Mouse (Mus musculus): ENCODE data around the gene Rnf34. TPM values are rescaled to one million over a fixed set of nuclear protein-coding genes. Genes with fewer than 3 reads are reported as not detected.

Gene Rnf34
- 10 to 100 TPM; 19.5 to 28.2 (median 20.1) TPM for total RNA-seq (2022)

DNA sequence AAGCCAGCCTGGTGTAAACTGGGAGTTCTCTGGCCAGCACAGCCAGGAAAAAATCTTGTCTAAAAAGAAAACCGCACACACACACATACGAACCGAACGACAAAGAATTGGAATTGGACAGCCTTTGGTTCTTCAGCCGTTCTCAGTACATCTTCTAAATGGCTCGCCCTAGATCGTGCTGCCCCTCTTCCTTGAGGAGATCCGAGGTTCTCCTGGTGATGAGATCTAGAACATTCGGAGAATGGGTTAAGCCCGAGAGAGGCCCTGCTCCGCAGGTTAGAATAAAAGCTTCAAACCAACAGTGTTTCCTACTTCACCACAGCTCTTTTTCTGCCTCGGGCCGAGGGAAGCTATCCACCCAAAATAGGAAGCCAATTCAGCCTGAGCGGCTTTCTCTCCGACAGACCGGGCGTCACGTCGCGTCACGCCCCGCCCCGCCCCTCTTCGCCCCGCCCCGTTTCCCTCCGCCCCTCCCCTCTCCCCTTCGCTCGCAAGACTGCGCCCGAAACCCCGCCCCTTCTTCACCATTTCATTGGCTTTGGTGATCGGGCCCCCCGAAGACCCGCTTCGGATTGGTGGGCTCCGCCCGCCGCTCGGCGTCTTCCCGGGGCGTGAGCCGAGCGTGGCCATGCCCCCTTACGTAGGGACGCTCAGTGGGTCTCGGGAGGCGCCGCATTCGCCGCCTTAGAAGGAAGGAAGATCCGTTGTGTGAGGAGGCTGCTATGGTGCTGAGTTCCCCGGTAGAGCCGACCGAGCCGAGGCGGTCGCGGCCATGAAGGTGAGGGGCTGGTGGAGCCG, at the start of gene Rnf34:
Gene Rnf34 (plus strand): TSS at position 528 of the 798 bp plus-strand sequence.
- peak; percentile 94 to 97 for DNase-seq (ENCODE audit: low spot score in 2 of 2)

DNA sequence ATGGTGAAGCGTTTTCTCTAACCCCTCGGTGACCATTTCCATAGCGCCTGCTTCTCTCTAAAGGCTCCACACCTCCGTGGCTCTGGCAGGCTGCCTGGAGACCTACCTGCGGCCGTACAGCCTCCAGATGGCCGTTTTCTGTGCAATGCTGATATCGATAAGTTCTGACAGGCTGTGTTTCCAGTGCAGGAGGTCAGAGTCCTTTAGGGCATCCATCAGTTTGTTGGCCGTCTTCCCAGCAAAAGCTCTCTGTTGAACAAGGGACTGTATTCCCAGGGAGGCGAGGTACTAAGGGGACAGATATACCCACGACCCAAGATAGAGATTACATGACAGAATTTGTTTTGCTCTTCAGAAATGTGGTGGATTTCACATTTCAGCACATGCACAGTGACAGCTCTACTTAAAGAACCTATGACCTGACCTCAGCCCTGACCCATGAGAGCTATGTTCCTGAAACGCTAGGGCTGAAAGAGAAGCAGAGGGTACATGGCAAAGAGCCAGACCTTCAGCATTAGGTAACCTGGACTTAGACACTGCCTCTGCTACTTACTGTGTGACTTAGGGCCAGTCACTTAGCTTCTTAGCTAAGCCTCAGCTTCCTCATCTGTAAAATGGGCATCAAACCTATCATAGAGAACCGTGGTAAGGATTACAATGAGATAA, 49.4 kb upstream of the Rnf34 start:
- no peak for DNase-seq (ENCODE audit: low spot score in 2 of 2)

DNA sequence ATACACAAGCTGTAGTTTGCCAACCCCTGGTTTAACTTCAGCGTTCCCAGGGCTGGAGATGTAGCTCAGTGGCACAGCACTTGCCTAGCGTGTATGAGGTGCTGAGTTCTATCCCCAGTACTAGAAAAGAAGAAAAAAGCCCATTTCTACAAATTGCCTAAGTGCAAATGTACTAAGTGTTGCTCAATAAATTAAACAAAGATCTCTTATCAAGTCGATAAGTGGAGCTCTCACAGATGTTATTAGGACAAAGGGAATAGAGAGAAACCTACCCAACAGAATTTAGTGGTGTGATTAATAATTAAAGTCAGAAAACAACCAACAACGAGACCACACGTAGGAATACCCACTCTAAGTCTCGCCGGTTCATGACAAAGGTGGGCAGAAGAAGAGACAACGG, 48.2 kb upstream of the Rnf34 start:
- DNase-seq (ENCODE audit: low spot score in 2 of 2) = no peak

DNA sequence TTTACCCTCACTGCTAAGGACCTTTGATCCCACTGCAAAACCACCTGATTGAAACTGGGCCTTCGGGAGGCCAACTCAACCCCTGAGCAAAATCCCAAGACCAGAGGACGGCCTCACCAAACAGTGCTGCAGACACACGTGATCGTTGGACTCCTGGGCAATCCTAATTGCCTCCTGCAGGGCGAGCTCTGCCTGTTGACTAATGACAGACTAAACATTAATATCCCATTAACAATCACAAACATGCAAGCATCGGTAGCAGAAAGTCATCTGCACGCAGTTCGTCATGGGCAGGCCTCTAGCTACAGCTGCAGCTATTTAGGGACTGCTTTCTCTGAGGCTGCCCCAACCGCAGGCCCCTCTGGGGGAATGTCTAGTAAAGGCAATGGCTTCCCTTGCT, 47.1 kb upstream of the Rnf34 start:
- DNase-seq (ENCODE audit: low spot score in 2 of 2) = no peak

DNA sequence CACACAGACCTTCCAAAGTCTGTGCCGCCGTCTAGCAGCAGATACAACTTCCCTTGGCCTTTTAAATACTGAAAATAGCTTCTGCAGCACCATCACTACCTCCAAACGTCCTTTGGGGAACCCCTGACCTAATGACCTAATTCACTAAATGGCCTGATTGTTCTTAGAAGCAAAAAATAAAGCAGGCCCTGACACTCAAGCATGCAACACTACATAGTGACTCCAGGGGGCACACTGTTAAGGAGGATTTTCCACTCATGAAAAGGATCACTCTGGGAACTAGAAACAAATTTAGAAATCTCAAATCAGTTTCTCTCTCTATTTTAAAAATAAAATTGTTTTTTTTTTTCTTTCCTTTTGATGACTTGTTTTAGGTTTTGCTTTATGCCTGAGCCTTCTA, 44.3 kb upstream of the Rnf34 start:
- DNase-seq (ENCODE audit: low spot score in 2 of 2) = no peak

DNA sequence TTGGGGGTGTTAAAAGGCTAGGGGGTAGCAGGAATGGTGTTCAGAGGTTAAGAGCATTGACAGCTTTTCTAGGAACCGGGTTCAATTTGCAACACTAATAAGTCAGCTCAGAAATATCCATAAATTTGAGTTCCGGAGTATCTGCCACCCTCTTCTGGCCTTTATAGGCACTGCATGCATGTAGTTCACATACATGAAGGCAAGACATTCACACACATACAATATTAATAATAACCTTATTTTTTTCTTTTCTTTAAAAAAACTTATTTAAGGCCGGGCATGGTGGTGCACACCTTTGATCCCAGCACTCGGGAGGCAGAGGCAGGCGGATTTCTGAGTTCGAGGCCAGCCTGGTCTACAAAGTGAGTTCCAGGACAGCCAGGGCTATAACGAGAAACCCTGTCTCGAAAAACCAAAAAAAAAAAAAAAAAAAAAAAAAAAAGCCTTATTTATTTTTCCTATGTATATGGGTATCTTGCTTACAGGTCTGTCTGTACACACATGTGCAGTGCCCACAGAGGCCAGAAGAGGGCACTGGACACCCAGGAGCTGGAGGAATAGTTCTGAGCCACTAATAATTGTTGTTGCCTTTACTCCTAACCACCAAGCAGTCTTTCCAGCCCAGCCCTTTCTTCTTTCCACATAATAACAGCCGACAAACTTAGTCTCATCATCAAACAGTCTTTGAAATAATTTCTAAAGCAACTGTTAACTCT, 38.3 kb upstream of the Rnf34 start:
- peak; percentile 49 to 51 for DNase-seq (ENCODE audit: low spot score in 2 of 2)

DNA sequence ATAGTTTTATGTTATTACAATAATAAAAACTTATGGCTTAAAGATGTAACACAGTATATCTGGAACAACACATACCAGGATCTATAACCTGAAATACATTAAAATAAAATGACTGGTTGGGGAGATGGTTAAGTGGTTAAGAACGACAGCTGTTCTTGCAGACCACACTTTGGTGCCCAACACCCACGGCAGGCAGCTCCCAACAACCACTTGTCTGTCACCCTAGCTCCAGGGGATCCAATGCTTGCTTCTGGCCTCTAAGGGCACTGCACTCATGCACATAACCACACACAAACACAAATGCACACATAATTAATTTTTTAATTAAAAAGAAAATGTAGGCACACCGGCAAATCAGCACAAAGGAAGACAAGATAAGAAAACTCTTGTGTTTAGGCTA, 37.1 kb upstream of the Rnf34 start:
- DNase-seq (ENCODE audit: low spot score in 2 of 2) = no peak

DNA sequence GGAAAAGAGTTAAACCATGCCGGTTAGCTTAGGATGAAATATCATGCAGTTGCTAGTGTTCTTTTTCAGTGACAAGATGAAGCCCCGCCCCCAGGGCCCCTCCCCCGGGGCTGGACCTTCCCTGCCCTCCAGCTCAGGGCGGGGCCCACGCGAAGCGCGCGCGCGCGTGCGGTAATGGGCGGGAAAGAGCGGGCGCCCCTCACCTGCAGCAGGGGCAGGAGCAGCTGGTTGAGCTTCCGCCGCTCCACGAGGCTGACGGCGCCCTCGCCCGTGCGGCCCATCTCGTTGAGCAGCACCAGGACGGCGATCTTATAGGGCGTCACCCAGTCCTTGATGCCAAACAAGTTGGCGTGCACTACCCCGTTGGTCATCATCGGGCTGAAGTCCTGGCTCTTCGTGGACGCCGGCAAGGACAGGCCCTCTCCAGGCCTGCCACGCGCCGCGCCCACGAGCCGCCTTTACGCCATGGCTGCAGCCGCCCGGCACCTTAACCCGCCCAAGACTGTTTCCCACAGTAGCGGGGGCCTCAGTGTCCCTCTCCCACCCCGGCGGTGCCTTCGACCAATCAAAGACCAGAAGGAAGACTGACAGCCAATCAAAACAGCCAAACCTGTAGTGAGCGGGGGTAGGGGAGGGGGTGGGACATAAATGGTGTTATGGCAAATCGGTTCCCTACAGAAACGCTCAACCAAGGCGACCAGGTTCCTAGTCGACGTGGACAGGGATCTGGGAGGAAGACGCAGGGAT, 28.9 kb upstream of the Rnf34 start, which contains the start of gene Anapc5:
Gene Anapc5 (minus strand): TSS at position 563 of the 747 bp plus-strand sequence.
- peak; percentile 91 to 92 for DNase-seq (ENCODE audit: low spot score in 2 of 2)

DNA sequence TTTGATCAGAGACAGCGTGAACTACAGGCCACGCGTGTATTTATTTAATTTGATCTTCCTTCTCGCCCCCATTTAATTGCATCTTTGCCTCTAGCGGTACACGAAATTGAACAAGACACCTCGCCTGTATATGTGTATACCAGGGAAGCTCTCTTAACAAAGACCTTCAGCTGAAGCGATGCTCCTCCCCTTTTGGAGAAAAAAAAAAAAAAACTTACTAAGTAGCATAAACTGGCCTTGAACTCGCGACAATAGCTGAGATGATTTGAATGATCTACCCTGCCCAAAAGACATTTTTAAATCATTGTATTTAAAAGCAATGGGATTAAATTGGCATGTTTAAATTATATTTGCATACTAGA, 28.3 kb upstream of the Rnf34 start:
- no peak for DNase-seq (ENCODE audit: low spot score in 2 of 2)

DNA sequence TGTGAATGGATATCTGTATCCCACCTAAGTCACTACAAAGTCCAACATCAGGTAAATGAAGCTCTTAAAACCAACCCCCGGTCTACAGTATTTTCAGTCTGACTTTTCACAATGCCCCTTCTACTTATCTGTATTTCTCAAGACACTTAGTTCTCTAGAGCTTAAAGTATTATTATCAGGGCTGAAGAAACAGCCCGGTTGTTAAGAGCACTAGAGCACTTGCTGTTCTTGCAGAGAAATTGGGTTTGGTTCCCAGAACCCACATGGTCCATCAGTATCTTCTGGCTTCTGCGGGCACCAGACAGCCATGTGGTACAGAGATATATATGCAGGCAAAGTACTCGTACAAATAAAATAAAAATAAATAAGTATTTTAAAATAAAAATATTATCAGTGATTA, 27.4 kb upstream of the Rnf34 start:
- no peak for DNase-seq (ENCODE audit: low spot score in 2 of 2)

DNA sequence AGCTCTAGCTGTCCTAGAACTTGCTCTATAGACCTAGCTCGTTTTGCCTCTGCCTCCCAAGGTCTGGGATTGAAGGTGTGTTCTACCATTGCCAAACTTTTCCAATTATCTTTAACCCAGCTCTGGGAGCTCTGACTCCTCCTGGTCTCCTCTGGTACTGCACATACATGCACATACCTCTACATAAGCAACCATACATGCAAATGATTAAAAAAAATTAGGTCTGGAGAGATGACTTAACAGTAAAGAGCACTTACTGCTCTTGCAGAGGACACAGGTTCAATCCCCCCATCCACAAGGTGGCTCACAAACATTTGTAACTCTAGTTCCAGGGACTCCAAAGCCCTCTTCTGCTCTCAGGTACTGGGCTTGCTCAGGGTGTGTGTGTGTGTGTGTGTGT, 25.9 kb upstream of the Rnf34 start:
- no peak for DNase-seq (ENCODE audit: low spot score in 2 of 2)

DNA sequence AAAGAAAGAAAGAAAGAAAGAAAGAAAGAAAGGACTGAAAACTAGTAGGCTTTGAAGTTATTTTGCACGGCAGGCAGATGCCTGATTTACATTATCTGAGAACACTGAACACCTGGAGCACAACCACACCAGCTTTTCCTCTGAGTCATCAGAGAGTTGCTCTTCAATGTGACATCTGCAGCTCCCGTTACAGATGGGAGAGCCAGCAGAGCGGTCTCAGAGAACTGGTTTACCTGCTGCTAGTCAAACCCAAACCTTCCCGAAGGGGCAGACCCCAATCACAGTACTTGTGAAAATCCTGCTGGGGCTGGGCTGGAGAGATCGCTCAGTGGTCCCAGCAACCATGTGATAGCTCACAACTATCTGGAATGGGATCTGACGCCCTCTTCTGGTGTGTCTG, 25.4 kb upstream of the Rnf34 start:
- no peak for DNase-seq (ENCODE audit: low spot score in 2 of 2)

DNA sequence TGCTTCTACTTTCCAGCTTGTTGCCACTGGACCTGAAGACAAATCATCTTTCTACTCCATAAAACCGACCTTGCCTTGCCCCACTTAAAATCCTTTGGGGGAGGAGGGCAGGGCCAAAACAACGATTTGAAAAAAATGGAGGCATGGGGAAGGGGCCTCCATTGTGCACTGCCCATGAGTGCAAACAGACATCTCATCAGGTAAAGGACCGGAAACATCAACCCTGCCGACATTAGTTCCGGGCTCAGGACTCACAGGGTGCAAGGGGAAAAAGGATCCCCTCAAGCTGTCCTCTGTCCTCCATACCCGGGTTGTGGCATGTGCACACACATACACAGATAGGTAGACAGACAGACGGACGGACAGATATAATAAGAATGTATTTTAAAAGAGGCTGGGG, 24.7 kb upstream of the Rnf34 start:
- no peak for DNase-seq (ENCODE audit: low spot score in 2 of 2)

DNA sequence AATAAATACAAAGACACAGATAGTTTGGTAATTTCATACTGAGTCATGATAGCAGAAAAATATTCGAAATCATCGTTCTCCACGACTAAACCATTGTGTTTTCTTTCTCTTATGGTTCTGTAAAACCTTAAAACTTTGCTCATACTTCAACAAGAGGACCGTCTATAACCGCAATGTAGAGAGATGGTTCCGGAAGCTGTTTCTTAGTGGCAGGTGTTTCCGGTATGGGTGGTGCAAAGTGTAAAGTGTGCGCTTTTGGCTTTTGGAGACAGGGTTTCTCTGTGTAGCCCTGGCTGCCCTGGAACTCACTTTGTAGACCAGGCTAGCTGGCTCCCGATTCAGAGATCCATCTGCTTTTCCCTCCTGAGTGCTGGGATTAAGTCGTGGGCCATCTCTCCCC, 17.3 kb upstream of the Rnf34 start:
- no peak for DNase-seq (ENCODE audit: low spot score in 2 of 2)

DNA sequence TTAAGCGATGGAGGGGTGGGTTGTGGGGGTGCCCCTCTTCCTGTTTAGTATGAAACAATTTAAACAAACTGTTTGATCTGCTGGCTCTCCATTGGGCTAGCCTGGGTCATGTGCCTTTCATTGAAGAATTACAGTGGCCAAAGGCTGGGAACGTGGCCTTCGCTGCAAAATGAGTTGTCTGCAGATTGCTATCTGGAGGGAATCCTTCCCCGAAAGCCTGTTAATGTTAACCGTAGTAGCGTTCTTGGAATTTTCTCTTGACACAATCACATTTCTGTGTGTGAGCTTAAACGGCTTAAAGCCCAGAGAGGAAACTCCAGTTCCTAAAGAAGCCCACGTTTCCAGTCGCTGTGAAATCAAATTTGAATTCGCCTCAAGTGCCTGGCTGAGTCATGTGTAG, 16.9 kb upstream of the Rnf34 start:
- DNase-seq (ENCODE audit: low spot score in 2 of 2) = no peak

DNA sequence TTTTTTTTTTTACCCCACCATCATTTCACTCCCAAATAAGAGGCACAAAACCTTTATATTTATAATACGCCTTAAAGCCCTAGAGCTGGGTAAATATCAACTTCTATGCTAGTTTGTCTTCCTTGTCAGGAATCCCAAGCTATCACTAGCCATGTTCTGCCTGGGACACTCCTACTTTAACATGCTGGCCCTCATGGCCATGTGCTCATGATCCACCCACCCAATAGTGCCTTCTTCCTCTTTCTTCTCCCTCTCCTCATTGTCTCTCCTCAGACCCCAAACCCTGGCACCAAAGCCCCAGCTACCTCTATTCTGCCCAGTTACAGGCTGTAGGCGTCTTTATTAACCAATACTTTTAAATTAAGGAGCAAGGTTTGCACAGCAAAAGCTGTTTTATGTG, 8.7 kb upstream of the Rnf34 start:
- DNase-seq (ENCODE audit: low spot score in 2 of 2) = no peak

DNA sequence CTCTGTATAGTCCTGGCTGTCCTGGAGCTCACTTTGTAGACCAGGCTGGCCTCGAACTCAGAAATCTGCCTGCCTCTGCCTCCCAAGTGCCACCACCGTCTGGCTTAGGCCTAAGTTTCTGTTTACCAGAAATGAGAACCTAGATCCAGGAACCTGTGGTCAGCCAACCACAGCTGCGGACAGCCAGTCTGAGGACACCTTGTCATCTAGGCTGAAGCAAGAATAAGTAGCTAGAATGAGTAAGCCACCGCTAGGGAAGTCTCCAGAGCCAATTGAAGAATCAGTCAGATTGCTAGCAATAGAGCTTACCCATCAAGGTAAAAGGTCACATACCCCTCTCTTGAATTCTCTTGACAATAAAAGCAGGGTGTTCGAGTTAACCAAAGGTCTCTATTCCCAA, 6.0 kb upstream of the Rnf34 start:
- DNase-seq (ENCODE audit: low spot score in 2 of 2) = no peak

DNA sequence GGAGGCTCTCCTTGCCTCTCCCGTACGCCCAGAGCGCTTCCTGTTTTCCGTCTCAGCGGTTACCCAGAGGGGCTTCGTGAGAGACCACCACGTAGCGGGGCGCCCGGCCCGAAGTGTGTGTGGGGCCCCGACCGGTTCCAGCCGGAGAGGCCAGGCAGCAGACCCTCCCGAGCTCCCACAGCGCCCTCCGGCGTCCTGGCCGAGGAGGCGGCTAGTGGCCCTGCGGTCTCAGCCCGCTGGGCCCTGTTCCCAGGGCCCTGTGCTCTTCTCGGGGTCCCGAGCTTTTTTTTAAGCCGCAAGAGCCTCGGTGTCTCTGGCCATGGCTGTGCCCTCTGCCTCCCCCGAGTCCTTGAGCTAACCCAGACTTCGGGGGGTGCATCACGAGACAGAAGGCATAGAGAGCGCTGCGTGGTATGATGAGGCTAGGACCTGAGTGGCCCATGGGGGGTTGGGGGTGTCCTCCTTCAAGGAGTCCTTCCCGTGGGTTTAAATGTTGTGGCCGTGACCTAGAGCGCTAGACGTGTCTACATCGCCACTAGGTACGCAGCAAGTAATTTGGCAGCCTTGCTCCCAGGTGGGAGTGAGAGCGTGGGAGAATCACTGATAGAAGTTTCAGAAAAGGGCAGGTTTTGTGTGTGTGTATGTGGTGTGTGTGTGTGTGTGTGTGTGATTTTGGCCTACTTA, 613 bp downstream of the Rnf34 start:
- DNase-seq (ENCODE audit: low spot score in 2 of 2) = peak in 1 of 2 experiments; percentile 60

DNA sequence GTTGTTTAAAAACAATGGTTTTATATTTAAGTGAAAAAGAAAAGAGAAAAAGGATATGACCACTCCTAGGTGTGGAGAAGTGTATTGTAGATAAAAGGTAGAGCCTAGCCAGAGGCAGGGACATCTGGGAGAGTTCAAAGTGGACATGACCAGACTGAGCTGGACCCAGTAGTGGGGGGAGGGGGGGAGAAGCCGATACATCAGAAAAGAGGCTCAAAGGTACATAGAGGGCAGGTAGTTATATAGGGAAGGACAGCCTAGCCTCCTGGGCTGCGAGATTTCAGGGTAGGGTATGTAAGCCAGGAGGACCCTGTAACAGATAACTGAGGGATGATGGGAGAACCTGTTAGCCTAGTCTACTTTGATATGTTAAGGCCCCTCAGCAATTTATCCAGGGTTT, 2.8 kb downstream of the Rnf34 start:
- DNase-seq (ENCODE audit: low spot score in 2 of 2) = no peak

DNA sequence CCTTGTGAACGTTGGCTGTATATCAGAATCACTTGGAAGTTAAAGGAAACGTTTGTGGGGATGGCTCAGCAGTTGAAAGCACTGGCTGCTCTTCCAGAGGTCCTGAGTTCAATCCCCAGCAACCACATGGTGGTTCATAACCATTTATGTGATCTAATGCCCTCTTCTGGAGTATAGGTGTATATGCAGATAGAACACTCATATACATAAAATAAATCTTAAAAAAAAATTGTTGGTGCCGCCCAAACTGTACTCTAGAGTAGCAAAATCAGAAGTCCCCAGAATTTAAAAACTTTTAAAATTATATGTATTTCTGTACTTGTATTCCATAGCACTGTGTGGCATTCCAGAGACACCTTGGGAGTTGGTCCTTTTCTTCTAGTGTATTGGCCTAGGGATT, 6.0 kb downstream of the Rnf34 start:
- DNase-seq (ENCODE audit: low spot score in 2 of 2) = no peak

DNA sequence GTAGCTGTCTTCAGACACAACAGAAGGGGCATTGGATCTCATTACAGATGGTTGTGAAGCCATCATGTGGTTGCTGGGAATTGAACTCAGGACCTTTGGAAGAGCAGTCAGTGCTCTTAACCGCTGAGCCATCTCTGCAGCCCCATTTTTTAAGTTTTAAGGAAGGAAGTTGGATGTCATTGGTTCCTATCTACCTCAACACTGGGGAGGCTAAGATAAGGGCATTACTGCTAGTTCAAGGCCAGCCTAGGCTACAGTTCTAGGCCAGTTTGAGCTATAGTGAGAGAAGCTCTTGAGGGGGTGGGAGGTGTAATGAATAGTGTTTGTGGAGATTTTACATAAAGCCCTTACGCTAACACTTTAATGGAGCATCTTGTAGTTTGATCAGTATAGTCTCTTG, 13.2 kb downstream of the Rnf34 start:
- no peak for DNase-seq (ENCODE audit: low spot score in 2 of 2)

Data from gastrocnemius, adult 8-10 months (tissue).